Comparison of ENCODE assay signal across 8 mouse cellular contexts in the genomic region with DNA sequence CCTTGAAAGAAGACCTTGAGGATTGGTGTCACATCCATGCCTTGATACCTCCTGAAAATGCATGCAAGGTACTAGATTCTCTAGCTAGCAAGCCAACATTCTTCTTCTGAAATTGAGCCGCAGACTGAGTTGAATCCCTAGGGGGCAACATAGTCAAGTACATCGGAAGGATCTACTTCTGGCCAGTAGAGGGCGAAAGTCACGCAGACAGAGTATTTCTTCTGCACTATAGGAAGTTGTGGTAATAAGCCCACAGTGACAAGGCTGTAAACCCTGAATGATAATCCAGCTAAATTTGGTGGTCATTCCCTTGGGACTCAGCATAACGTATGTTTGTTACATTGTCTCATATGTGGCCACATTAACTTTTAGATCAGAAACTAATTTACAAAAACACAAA. TPM values are rescaled to one million over a fixed set of nuclear protein-coding genes. Genes with fewer than 3 reads are reported as not detected.
DNase-seq lines count a peak whose midpoint lies in the region; ATAC-seq lines count a peak whose summit lies in the region.

No protein-coding gene starts in this region.

- H3K4me1 ChIP-seq in kidney, embryonic 14.5 days (ENCODE audit: control insufficient read depth, insufficient read depth, low read length) = peaks cover 7% of the 10 kb centered on the region; the same call in 1 of the 2 replicates
- peaks cover 19% of the 10 kb centered on the region for H3K4me1 ChIP-seq in limb, embryonic 13.5 days
- no peaks in the 10 kb centered on the region for H3K4me1 ChIP-seq in stomach, embryonic 14.5 days (ENCODE audit: control insufficient read depth, insufficient read depth, low read length)

- no peak overlapping the region for H3K9ac ChIP-seq in kidney, embryonic 14.5 days (ENCODE audit: low read depth, low read length)
- no peak overlapping the region for H3K9ac ChIP-seq in limb, embryonic 13.5 days
- no peak overlapping the region for H3K9ac ChIP-seq in stomach, embryonic 14.5 days (replicated peaks; ENCODE audit: low read depth, low read length)

- 3% methylated on average over 5 of the region's 5 CpGs for WGBS in kidney, embryonic 14.5 days
- under 1% methylated on average over 5 of the region's 5 CpGs for WGBS in limb, embryonic 13.5 days
- 5% methylated on average over 5 of the region's 5 CpGs for WGBS in stomach, embryonic 14.5 days

- no peak overlapping the region for H3K4me3 ChIP-seq in kidney, embryonic 14.5 days (ENCODE audit: low read length)
- no peak overlapping the region for H3K4me3 ChIP-seq in limb, embryonic 13.5 days
- H3K4me3 ChIP-seq in stomach, embryonic 14.5 days (ENCODE audit: low read depth, low read length) = no peak overlapping the region

- peak; percentile 88 for DNase-seq in A20 (ENCODE audit: low read depth, low spot score)
- peak; percentile 75 for DNase-seq in adrenal gland, adult 2 months
- DNase-seq in embryo, embryonic 9.5 days (ENCODE audit: extremely low spot score) = peak; percentile 73
- DNase-seq in heart, adult 9 months (ENCODE audit: low spot score in 2 of 2) = peak; percentile 69 to 87
- peak; percentile 91 for DNase-seq in naive thymus-derived CD4-positive, alpha-beta T cell, adult 2 months (ENCODE audit: low read depth)

- H3K4me2 ChIP-seq in kidney, embryonic 14.5 days (replicated peaks; ENCODE audit: low read depth, low read length) = no peak overlapping the region
- H3K4me2 ChIP-seq in limb, embryonic 13.5 days (replicated peaks) = no peak overlapping the region
- H3K4me2 ChIP-seq in stomach, embryonic 14.5 days (replicated peaks; ENCODE audit: low read depth, low read length) = no peak overlapping the region

- peak; percentile 50 for ATAC-seq in kidney, embryonic 14.5 days (ENCODE audit: low FRiP score, low TSS enrichment)
- ATAC-seq in limb, embryonic 13.5 days (ENCODE audit: low FRiP score, low read depth) = peak; percentile 64; the same call in 1 of the 2 replicates
- peak; percentile 79 for ATAC-seq in stomach, embryonic 14.5 days (ENCODE audit: insufficient number of reproducible peaks, insufficient read depth, low FRiP score, low read depth)

- H3K9me3 ChIP-seq in kidney, embryonic 14.5 days (ENCODE audit: control insufficient read depth, low read length) = no peaks in the 10 kb centered on the region
- H3K9me3 ChIP-seq in limb, embryonic 13.5 days = no peaks in the 10 kb centered on the region
- no peaks in the 10 kb centered on the region for H3K9me3 ChIP-seq in stomach, embryonic 14.5 days (ENCODE audit: control insufficient read depth, low read depth, low read length)

- H3K27me3 ChIP-seq in kidney, embryonic 14.5 days (ENCODE audit: control insufficient read depth, insufficient read depth, low read length) = no peaks in the 10 kb centered on the region
- H3K27me3 ChIP-seq in limb, embryonic 13.5 days = peaks cover 3% of the 10 kb centered on the region; the same call in 1 of the 2 replicates
- H3K27me3 ChIP-seq in stomach, embryonic 14.5 days (ENCODE audit: control insufficient read depth, insufficient read depth, low read length) = no peaks in the 10 kb centered on the region

- no peaks in the 10 kb centered on the region for H3K36me3 ChIP-seq in kidney, embryonic 14.5 days (ENCODE audit: control insufficient read depth, insufficient read depth, low read length)
- H3K36me3 ChIP-seq in limb, embryonic 13.5 days = no peaks in the 10 kb centered on the region
- no peaks in the 10 kb centered on the region for H3K36me3 ChIP-seq in stomach, embryonic 14.5 days (ENCODE audit: control insufficient read depth, insufficient read depth, low read length)

- H3K27ac ChIP-seq in kidney, embryonic 14.5 days (ENCODE audit: low read depth, low read length) = no peak overlapping the region
- no peak overlapping the region for H3K27ac ChIP-seq in limb, embryonic 13.5 days
- H3K27ac ChIP-seq in stomach, embryonic 14.5 days (ENCODE audit: low read length) = no peak overlapping the region

RNA-seq across cellular contexts. Expression of a gene that starts 45.3 kb away (rescaled TPM):
- 10 to 100 TPM; 48.4 to 55.9 TPM for total RNA-seq in adrenal gland, adult 2 months (2021)
- 26.0 and 28.3 TPM in 2 replicates for polyA plus RNA-seq in adrenal gland, adult 2 months (2012; rRNA removed)
- 27.6 and 44.5 TPM in 2 replicates for polyA plus RNA-seq in kidney, embryonic 14.5 days (2014; fragmentation: Nextera tagmentation; extraction: Ambion mirVana)
- 27.6 and 28.3 TPM in 2 replicates for polyA plus RNA-seq in limb, embryonic 13.5 days (2015; fragmentation: Nextera tagmentation; extraction: Ambion mirVana)
- polyA plus RNA-seq in stomach, embryonic 14.5 days (2014; fragmentation: Nextera tagmentation; extraction: Ambion mirVana) = 39.9 and 40.5 TPM in 2 replicates
